Mouse (Mus musculus) heart, postnatal 14 days (tissue): Measurements from ENCODE around the gene Man2a1. TPM values are rescaled to one million over a fixed set of nuclear protein-coding genes. Genes with fewer than 3 reads are reported as not detected.
A peak's percentile ranks its signal among the peaks of the same experiment; 100 is the strongest.

Experiments
- DNase-seq, 2 experiments: peaks; one replicate each; pipeline ENCODE4 v3.0.0; 2021 to 2022
- intact Hi-C: fragments of 180-260 bp; cut with DNase I; formaldehyde crosslinking; loops from one replicate; pipeline ENCODE4 v1.15.1; 2025
- total RNA-seq, 2 experiments: library from RNA; stranded (reverse); gene quantifications; 2 replicates each; pipeline ENCODE4 v1.2.3; 2021

The Man2a1 gene
- total RNA-seq, 2 experiments from 2014 or later: 25.9 to 28.2 TPM

DNA sequence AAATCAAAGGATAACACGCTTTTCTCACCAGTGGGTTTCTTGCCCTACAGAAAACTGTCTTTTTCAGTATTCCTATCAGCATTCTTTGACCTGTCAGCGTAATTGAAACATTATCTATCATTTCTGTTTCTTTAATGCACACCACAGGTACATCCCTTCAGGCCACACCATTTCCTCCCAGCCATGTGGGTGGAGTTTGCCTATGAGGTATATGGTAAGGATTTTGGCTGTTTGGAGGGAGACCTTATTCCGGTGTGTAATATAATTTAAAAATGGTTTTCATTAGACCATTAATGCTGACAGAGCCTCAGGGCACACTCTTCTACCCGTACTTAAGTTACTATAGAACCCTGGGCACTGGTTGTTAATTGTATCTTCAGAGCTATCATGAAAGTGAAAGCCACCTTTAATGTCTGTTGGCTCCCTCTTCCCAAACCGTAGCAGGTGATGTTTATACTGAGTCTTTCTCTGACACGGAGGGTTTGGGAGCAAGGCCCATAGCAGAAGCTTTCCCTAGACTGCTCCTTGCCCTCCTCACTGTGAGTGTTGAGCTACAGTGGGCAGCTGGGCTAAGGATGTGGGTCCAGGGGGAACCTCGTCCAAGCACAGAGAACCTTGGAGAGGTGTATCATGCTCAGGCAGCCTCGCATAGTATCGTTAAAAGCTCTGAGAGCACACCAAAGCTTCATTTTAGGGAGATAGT, 21.3 kb downstream of the Man2a1 start:
- intact Hi-C loops: no loop called here
- DNase-seq: no peak

DNA sequence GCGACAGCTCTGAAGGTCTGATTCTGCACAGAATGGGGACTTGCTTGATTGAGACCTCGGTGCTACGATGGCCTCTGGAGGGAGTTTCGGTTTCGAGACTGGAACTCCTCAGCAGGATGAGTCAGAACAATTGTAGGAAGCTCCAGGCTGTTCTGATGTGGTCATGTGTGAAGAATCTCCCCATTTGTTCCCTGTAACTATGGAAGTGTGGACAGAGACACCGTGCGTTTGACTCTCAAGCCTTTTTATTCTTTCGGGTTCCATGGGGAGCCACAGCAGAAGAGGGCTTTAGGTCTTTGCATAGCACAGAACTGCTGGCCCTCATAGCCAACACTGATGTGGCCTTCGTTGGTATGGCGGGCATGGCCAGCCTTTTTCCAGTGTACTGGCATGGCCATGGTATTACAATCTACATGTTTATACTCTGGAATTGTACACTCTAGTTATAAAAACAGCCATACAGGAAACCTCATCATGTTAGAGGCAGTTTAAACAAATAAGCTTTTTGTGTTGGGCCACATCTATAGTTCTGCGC, 21.9 kb downstream of the Man2a1 start:
- DNase-seq: peak; percentile 46 to 52
- intact Hi-C loops: no loop called here

DNA sequence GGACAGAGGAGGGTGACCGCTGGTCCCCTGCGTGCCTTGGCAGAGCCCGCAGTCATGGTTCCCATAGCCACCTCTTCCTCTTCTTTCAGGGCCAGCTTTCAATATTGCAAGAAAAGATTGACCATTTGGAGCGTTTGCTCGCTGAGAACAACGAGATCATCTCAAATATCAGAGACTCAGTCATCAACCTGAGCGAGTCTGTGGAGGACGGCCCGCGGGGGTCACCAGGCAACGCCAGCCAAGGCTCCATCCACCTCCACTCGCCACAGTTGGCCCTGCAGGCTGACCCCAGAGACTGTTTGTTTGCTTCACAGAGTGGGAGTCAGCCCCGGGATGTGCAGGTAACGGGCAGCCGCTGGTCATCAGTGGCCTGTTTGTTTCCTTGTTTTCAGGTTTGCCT, 23.9 kb downstream of the Man2a1 start:
- intact Hi-C loops: no loop called here
- no peak for DNase-seq

DNA sequence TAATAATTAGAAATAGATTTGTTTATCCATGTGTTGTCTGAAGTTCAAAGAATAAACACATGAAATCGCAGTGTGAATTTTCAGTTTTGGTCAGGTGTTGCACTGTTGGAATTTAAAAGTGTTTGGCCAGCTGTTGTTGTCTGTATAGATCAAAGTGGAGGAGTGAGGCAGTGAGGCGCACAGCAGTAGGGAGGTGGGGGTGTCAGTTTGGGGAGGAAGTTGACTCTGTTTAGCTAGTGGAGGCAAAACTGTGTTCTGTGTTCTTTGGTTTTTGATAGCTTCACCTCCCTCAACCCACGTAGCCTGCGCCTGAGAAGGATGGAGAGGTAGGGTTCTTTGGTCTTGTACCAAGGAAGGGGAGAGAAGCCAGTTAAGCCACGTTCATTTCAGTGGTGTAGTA, 28.3 kb downstream of the Man2a1 start:
- intact Hi-C loops: no loop called here
- DNase-seq: no peak

DNA sequence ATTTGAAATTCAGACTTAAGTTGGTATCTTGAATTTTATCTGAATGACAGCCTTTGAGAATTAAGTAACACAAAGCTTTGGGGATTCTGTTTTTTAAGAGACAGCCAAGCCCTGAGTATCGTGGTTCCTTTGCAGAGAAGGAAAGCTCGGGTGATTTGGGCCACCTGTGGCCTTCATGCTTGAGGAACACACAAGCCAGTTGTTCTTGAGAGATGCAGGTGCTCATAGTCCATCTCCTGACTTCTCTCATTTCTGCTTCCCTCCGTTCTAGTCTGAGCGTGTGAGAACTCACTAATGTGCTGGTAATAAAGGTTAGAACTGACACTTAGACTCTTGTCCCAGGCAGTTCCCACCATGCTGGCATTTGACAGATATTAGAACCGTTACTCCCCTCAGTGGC, 28.9 kb downstream of the Man2a1 start:
- intact Hi-C loops: no loop called here
- DNase-seq: no peak

DNA sequence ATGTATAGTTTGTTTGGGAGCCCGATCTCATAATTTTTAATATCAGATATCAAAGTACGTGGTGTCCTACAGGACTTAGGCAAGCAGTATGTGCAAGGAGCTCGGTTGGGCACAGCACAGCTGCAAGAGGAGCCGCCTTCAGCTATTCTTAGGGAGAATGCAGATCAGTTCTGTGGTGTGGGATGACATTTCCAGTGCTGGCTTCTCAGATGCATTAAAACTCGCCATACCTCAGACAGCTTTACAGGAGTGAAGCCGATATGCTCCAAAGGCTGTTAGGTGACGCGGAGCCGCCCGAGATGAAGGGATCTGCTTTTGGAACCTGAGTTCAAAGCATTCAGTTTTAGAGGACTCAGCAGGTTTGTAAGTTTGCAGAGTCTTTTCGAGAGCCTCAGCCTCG, 30.0 kb downstream of the Man2a1 start:
- intact Hi-C loops: no loop called here
- DNase-seq: no peak

DNA sequence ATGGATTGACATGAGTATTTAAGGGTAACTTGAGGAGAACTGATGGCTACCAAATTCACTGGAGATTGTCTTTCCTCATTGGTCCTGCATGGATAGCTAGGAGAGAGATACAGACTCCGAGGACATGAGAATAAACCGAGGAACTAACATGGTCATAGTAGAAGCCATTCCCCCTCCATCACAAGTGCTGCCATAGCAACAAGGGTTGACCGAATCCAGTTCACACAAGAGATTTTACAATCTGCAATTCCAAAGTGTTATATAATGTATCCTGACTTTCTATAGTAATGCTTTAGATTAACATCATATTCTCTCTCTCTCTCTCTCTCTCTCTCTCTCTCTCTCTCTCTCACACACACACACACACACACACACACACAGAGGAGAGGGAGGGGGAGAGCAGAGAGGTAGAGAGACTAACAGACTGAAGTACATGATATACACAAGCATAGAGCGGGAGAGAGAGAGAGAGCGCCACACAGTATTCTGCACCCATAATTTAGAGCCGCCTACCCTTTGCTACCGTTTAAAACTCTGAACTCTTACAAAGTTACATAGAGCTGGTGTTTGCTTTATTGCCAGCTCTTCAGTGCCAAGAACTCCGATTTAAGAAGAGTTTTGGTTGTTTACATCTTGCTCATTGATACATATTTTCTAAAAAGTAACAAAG, 37.5 kb downstream of the Man2a1 start:
- intact Hi-C loops: no loop called here
- DNase-seq: no peak

DNA sequence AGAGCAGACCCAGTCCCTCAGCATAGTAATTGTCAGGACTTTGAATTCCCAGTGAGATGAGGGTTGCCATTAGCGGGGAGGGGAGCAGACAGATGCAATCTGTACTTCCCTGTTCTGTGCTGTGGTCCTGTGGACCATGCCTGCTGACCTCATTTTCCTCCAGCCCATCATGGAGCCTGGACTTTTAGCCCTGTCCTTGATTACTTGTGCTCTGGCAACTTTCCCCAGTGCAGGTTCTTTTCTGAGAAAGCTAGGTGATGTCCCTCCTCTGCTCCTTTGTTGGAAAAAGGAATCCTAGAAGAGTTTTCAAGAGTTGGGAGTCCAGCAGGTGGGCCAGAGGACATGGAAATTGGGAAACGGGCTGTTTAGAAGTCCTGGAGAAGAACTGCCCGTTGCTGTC, 40.8 kb downstream of the Man2a1 start:
- no peak for DNase-seq
- intact Hi-C loops: no loop called here

DNA sequence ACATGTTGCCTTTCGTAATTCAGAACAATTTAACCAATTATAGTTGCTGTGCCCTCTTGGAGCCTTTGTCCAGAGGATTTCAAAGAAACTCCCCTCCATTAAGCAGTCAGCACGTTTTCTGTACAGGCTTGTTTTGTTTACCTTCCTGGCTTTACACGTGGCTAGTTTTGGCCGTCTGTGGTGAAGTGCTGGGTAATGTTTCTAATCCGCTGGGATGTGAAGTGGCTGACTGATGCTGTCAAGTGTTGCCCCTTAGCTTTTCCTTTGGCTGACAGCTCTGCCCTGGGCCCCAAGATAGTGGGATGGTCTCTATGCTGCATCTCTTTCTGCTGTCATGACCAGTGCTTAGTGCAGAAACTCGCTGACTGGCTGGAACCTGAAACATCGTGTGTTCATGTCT, 43.1 kb downstream of the Man2a1 start:
- intact Hi-C loops: no loop called here

DNA sequence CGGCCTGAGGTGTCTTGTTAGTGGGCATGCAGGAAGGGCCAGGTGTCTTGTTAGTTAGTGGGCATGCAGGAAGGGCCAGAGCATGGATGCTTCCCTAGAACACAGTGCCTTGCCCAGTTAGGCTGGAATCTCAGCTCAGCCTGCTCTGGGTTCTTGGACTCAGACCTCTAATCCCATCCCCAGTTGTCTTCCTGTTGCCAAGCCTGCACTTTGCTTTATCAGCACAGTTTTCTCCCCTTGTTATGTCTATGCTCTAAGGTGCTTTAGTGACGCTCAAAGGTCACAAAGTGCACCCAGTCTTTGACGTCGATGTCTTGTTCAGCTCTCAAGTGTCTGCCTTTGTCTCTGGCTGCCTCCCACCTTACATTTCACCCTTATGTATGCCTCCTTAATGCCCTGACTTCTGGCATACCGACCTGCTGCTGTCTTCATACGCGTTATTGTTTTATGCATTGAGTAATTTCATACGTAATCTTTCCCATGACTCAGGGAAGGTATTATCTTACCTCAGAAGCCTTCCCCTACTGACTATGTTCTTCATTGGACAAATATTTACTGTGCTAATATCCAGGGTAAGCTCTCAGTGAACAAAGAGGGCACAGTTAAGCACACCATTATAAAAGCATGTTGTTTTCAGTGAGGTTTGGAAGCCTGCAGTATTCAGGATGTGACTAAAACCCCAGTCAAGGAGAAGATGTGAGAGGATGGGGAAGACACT, 44.5 kb downstream of the Man2a1 start:
- DNase-seq: no peak
- intact Hi-C loops: no loop called here

More for the DNA sequence above, 43.1 kb downstream of the Man2a1 start:
- DNase-seq: no peak

DNA sequence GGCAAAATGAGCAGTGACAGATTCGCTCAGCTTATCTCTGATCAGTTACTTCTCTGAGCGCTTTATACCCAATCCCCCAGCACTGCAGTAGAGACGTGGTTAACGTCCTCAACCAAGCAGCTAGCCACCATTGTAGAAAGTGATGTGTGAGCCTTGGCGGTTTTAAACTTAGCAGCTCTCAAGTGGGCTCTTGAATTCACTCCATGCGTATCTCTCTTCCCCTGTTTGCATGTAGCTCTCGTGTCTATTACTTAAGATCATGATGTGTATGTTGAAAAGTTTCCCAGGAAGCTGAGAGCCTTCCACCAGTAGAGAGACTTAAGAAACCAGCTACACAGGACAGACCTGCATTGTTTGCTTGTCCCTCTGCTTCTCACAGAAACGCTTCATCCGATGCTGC, 46.9 kb downstream of the Man2a1 start:
- intact Hi-C loops: no loop called here
- DNase-seq: no peak

DNA sequence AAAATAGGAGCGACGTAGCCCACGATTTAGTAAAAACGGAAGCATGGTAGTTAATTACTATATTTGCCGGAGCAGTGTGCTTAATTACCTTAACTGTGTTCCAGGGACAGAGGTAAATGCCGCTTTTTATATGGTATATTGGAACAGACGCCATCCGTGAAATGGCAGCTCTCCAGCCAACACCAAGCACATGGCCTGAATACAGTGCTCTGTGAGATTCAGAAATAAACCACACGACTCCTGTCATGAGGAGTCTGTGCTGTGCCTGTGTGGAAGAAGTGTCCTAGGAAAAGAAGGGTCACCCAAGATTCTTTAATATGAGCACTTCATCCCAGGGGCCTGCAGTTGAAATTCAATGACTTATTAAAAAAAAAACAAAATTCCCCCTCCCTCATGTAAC, 50.2 kb downstream of the Man2a1 start:
- no peak for DNase-seq
- intact Hi-C loops: no loop called here

DNA sequence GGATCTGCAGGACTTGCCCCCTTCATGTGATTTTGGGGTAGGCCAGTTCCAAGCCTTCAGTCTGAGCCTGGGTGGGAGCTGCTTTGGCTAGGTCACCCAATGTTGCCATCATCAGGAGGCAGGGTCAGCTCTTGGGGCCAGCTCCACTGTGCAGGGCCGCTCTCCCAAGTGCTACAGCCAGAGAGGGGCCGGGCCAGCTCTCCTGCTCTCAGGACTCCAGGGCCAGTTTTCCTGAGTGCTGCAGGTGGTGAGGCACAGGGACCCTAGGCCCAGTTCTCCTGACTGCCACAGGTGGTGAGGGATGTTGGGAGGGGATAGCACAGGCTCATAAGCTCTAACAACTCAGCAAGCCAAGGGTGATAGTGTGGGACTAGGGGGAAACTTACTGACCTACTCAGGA, 53.1 kb downstream of the Man2a1 start:
- intact Hi-C loops: no loop called here

DNA sequence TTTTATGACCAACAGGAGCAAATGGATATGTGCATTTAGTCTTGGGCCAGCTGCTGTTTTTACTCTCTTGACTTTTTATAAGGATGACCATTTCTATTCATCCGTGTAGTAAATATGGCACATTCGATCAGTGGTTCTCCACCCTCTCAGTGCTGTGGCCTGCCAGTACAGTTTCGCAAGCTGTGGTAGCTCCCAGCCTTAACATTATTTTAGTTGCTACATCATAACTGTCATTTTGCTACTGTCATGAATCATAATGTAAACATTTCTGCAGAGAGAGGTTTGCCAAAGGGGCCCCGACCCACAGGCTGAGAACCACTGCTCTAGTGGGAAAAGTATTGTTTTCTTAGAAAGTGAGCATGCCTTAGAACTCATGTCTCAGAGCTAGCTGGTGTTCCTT, 59.1 kb downstream of the Man2a1 start:
- no peak for DNase-seq
- intact Hi-C loops: no loop called here

More for the DNA sequence above, 53.1 kb downstream of the Man2a1 start:
- no peak for DNase-seq

DNA sequence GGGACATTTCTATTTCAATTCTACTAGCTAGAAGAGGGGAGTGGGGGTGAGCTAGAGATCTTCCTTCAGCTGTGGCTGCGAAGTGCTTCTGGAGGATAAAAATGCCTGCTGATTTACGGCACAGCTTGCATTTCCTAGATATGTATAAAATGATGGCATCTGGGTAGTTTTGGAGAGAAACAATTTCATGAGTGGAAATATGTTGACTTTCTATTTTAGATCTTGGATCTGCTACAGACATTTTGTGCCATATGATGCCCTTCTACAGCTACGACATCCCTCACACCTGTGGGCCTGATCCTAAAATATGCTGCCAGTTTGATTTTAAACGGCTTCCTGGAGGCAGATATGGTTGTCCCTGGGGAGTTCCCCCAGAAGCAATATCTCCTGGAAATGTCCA, 66.0 kb downstream of the Man2a1 start:
- intact Hi-C loops: no loop called here

DNA sequence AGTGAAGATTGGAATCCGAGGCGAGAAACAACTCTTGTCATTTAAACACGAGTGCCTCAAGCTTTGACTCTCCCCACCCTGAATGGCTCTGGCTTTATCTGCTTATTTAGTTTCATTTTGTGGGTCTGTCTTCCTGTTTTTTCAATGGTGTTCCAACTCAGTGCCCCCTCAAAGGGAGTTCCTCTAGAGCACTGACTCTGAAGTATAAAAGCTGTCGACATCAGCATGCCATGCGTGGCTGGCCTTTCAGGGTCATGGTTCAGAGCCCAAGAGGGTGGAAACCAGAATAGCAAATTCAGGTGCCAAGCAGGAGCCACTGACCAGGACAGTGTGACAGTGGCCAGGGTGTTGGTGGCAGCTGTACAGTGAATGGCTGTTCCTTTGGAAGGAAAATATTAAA, 68.0 kb downstream of the Man2a1 start:
- intact Hi-C loops: no loop called here
- no peak for DNase-seq

More for the DNA sequence above, 66.0 kb downstream of the Man2a1 start:
- no peak for DNase-seq

DNA sequence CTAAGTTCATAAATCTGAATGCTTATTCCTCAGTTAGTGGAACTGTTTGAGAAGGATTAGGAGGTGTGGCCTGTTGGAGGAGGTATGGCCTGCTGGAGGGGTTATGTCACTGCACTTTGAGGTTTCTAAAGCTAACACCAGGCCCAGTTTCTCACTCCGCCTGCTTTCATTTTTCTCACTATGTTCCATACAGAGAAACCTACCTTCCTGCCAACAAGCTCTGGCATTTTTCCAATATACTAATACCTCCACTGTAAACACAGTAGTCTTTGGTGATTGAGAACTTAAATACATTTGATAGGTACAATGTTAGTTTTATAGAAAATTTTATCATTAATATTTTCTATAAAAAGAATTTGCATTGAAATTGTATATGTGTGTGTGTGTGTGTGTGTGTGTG, 73.9 kb downstream of the Man2a1 start:
- no peak for DNase-seq
- intact Hi-C loops: no loop called here

DNA sequence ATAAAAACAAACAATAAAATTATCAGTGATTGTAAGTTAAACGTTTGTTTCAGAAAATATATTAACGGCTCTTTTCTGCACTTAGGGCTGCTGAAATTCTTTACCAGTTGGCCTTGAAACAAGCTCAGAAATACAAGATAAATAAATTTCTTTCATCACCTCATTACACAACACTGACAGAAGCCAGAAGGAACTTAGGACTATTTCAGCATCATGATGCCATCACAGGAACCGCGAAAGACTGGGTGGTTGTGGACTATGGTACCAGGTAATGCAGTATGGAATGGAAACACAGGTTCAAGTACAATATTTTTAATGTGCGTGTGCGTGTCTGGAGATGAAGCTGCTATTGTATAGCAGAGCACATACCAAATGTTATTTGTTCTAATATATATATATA, 74.4 kb downstream of the Man2a1 start:
- DNase-seq: no peak
- intact Hi-C loops: loop anchor here (5.0 kb wide), 1 partner anchor 73 kb away; the partner anchor contains the start of gene Man2a1

DNA sequence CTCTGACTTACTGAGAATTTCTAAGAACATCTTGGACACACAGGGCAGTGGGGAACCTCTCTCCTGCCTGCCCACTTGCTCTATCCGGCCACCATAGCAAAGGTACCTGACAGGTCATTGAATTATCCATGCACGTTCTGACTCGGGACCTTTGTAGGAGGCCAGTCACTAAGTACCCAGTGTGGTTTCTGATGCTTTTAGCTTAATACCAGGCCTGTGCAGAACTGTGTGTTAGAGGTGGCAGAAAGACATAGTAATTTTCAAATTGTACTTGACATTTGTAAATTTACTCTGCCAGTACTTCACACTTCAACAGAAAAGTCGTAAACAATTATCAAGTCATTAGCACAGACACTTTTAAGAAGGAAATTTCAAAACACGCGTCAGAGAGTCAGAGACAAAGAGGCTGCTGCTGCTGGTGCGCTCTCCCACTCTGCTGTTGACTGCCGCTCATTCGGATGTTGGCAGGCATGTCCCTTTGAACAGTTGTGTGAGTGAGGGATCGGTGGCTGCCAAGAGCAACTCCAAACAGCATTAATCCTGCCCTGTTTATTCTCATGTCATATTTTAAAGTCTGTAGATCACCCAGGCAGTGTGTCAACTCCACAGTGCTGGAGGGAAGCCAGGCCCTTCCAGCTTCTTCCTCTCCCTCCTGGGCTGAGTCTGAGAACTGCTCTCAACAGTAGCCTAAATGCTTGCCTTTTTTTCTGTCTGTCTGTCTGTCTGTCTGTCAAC, 76.4 kb downstream of the Man2a1 start:
- intact Hi-C loops: loop anchor here (5.0 kb wide), 1 partner anchor 75 kb away; the partner anchor contains the start of gene Man2a1
- peak; percentile 39 to 48 for DNase-seq

DNA sequence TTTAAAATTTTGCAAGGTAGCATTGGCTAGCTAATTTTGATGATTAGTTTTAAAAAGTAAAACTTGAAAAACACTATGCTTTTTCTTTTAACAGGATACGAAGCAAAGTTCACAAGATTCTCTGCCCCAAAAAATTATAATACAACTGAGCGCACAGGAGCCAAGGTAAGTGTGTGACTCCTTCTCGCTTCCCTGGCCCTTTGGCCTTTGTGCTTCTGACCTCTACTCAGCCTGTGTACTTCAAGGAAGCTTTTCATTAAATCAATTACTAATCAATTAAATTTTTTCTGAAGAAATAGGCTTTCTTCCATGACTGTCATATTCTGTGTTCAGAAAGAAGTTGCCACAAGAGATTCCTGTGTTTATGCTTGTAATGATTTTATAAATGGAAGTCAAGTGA, 80.9 kb downstream of the Man2a1 start:
- intact Hi-C loops: no loop called here
- DNase-seq: no peak

DNA sequence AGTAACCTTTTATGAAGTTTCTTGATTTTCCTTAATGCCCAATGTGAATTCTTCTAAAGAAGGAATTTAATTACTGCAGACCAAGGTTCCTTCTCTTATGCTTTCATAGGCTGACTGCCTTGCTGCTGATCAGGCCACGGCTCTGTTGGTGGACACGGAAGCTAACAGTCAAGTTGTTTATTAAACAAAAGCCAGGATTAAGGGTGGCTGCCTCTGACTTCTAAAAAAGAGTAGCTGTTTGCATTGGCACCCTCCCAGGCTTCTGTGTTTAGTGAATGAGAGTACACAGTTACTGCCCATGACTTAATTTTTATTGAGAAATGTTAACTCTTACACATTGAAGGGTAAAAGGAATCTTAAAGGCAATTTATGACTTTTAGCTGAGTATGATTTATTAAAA, 81.4 kb downstream of the Man2a1 start:
- intact Hi-C loops: no loop called here
- peak; percentile 24 for DNase-seq
